Mouse (Mus musculus) limb, embryonic 11.5 days (tissue): Measurements from ENCODE around the gene Abcd1. TPM values are rescaled to one million over a fixed set of nuclear protein-coding genes. Genes with fewer than 3 reads are reported as not detected.

ENCODE experiments used
- ATAC-seq: fragments of 200-750 bp; cut with Nextera tagmentation; 2 replicates; pipeline ENCODE4 v1.8.0; 2017; ENCODE audit warnings: low read depth; ENCODE audit not compliant: insufficient number of reproducible peaks, low FRiP score, low TSS enrichment
- DNase-seq: peaks from one replicate; pipeline ENCODE4 v3.0.0-alpha.2; 2015; ENCODE audit warnings: low spot score
- H3K27ac ChIP-seq: fragments of 300-500 bp; sonication (generic); replicated peaks from 2 replicates; pipeline ENCODE4 v1.5.1; 2014; ENCODE audit warnings: low read depth, mild to moderate bottlenecking, low read length
- H3K27me3 ChIP-seq: fragments of 300-500 bp; sonication (generic); 2 replicates; pipeline ENCODE4 v1.6.1; 2014; ENCODE audit warnings: mild to moderate bottlenecking, low read length, mixed read lengths; ENCODE audit not compliant: control insufficient read depth, insufficient read depth
- H3K36me3 ChIP-seq: fragments of 300-500 bp; sonication (generic); 2 replicates; pipeline ENCODE4 v1.6.1; 2014; ENCODE audit warnings: mild to moderate bottlenecking, low read length, moderate library complexity, mixed read lengths; ENCODE audit not compliant: control insufficient read depth, insufficient read depth
- H3K4me1 ChIP-seq: fragments of 300-500 bp; sonication (generic); 2 replicates; pipeline ENCODE4 v1.6.1; 2014; ENCODE audit warnings: low read length, mixed read lengths; ENCODE audit not compliant: control insufficient read depth, insufficient read depth
- H3K4me2 ChIP-seq: fragments of 300-500 bp; sonication (generic); 2 replicates; pipeline ENCODE4 v1.6.1; 2014; ENCODE audit warnings: low read depth, mild to moderate bottlenecking, moderate library complexity; ENCODE audit not compliant: severe bottlenecking
- H3K4me3 ChIP-seq: fragments of 300-500 bp; sonication (generic); 2 replicates; pipeline ENCODE4 v1.5.1; 2014; ENCODE audit warnings: low read depth, low read length
- H3K9ac ChIP-seq: fragments of 300-500 bp; sonication (generic); 2 replicates; pipeline ENCODE4 v1.6.1; 2014; ENCODE audit warnings: mild to moderate bottlenecking, low read length
- H3K9me3 ChIP-seq: fragments of 300-500 bp; sonication (generic); 2 replicates; pipeline ENCODE4 v1.6.1; 2016; ENCODE audit warnings: low read length; ENCODE audit not compliant: control insufficient read depth
- WGBS: fragments of 180-500 bp; shearing (Covaris S2); extraction: QIAGEN DNeasy Blood & Tissue Kit; methylation state at CpG from one replicate; pipeline ENCODE4 v1.1.7; 2014; 5-methylcytosine and 5-hydroxymethylcytosine counted together
- polyA plus RNA-seq: library from polyadenylated mRNA; unstranded; fragments of >200 nt; fragmentation: Nextera tagmentation; extraction: Ambion mirVana; gene quantifications from 2 replicates; pipeline ENCODE4 v1.2.1, GENCODE M21; 2014

The Abcd1 gene
- polyA plus RNA-seq, 1 experiment from 2014 or later = 10.0 TPM

- Histone ChIP-seq H3K36me3 (no peaks in the 10 kb centered on the region), H3K4me1 (no peaks in the 10 kb centered on the region), H3K27me3 (0 out of 2 replicates have a peak, but pooled peaks cover 2% of the 10 kb centered on the region), H3K4me2 (no peak overlapping the region), H3K9me3 (no peaks in the 10 kb centered on the region), H3K27ac (no peak overlapping the region), H3K4me3 (no peak overlapping the region), H3K9ac (no peak overlapping the region)
- no peak for ATAC-seq
- 89% methylated on average over 13 of the region's 13 CpGs for WGBS
- DNase-seq = no peak
These were observed 42.4 kb downstream of the Abcd1 start for GRCm38 (mm10) chrX:73758611-73759290.

DNA sequence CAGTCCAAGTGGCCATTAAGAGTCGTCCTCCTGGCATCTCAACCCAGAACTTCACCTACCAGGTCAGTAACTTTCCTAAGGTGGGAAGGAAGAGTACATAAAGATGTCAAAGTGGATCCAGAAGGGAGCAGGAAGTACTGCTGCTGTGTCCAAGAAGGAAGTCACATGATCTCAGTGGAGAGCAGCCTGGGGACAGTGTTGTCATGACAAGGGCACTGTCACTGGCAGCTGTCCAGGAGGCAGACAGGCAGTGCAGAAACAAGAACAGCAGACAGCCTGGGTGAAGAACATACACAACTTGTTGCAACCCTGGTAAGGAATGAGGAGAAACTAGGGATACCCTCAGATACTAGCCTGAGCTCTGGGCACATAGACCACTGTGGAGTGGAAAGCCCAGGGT, 48.9 kb downstream of the Abcd1 start:
- Histone ChIP-seq H3K27ac (no peak overlapping the region), H3K4me3 (no peak overlapping the region), H3K36me3 (no peaks in the 10 kb centered on the region), H3K9me3 (no peaks in the 10 kb centered on the region), H3K9ac (no peak overlapping the region), H3K27me3 (0 out of 2 replicates have a peak, but pooled peaks cover 2% of the 10 kb centered on the region), H3K4me1 (no peaks in the 10 kb centered on the region), H3K4me2 (no peak overlapping the region)
- ATAC-seq = no peak
- no peak for DNase-seq
- WGBS = 61% methylated on average over 1 of the region's 1 CpGs

DNA sequence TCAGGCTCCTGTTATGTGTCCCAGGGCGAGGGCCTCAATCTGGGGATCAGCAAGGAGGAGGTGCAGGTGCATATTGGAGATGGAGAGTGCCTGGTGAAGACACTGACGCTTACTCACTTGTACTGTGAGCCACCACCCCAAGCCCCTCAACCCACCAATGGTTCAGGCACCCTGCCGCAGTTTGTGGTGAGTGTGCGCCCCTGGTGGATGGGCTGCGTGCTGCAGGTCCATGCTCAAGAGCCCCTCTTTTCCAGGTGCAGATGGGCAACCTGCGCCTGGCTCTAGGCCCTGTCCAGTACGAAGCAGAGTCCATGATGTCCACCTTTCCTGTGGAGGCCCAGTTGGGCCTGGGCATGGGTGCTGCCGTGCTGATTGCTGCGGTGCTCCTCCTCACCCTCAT, 50.9 kb downstream of the Abcd1 start:
- H3K36me3 ChIP-seq = no peaks in the 10 kb centered on the region
- H3K9ac ChIP-seq = no peak overlapping the region
- no peak overlapping the region for H3K4me3 ChIP-seq
- no peaks in the 10 kb centered on the region for H3K27me3 ChIP-seq
- no peaks in the 10 kb centered on the region for H3K9me3 ChIP-seq
- 55% methylated on average over 9 of the region's 9 CpGs for WGBS
- ATAC-seq = no peak
- H3K4me2 ChIP-seq = no peak overlapping the region
- DNase-seq = peak; percentile 39
- no peaks in the 10 kb centered on the region for H3K4me1 ChIP-seq
- no peak overlapping the region for H3K27ac ChIP-seq

- H3K36me3 ChIP-seq = no peaks in the 10 kb centered on the region
- no peaks in the 10 kb centered on the region for H3K27me3 ChIP-seq
- 57% methylated on average over 9 of the region's 9 CpGs for WGBS
- no peak within 1 kb of the TSS for H3K27ac ChIP-seq
- H3K4me1 ChIP-seq = no peaks in the 10 kb centered on the region
- ATAC-seq (0 out of 2 replicates have a peak, but pooled peaks have one; percentile 18), DNase-seq (no peak)
- no peak within 1 kb of the TSS for H3K9ac ChIP-seq
- H3K4me2 ChIP-seq = no peak within 1 kb of the TSS
- H3K9me3 ChIP-seq = no peaks in the 10 kb centered on the region
- no peak within 1 kb of the TSS for H3K4me3 ChIP-seq
These were observed 57.9 kb downstream of the Abcd1 start, which contains the start of gene Srpk3 for GRCm38 (mm10) chrX:73774168-73774760. TSS of gene Srpk3 (plus strand) at chrX:73774405.

DNA sequence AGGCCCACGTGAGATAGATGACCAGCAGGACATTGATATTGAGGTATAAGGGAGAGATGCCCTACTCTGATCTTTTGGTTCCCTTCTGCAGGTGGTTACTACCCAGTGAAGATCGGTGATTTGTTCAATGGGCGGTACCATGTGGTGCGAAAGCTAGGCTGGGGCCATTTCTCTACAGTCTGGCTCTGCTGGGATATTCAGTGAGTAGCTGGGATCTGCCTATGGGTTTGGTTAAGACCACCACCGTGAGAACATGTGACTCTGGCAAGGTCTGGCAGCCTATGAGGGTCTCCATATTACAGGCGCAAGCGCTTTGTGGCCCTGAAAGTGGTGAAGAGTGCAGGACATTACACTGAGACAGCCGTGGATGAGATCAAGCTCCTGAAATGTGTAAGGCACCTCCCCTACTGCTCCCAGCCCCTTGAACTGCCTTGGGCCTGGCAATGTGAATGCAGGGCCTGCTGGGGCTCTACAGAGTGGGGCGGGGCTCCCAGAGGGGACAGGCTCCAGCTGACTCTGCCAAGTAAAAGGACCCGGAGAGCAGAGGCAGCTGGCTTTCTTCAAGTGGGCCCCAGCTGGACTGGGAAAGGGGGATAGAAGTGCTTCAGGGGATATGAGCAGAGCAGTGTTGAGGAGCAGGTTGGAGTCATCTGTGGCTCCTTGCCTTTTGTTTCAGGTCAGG, 58.5 kb downstream of the Abcd1 start:
- Histone ChIP-seq H3K4me2 (no peak overlapping the region), H3K27ac (no peak overlapping the region), H3K27me3 (no peaks in the 10 kb centered on the region), H3K9ac (no peak overlapping the region), H3K4me3 (no peak overlapping the region), H3K9me3 (no peaks in the 10 kb centered on the region), H3K4me1 (no peaks in the 10 kb centered on the region), H3K36me3 (peaks cover 3% of the 10 kb centered on the region)
- no peak for DNase-seq
- WGBS = 71% methylated on average over 10 of the region's 10 CpGs
- ATAC-seq = no peak

- no peak overlapping the region for H3K4me2 ChIP-seq
- DNase-seq (no peak), ATAC-seq (no peak)
- H3K9ac ChIP-seq = no peak overlapping the region
- H3K4me1 ChIP-seq = no peaks in the 10 kb centered on the region
- no peak overlapping the region for H3K4me3 ChIP-seq
- peaks cover 9% of the 10 kb centered on the region for H3K36me3 ChIP-seq
- 0 out of 2 replicates have a peak, but pooled peaks cover 2% of the 10 kb centered on the region for H3K27me3 ChIP-seq
- no peaks in the 10 kb centered on the region for H3K9me3 ChIP-seq
- H3K27ac ChIP-seq = no peak overlapping the region
- 81% methylated on average over 3 of the region's 3 CpGs for WGBS
These were observed 65.8 kb downstream of the Abcd1 start for GRCm38 (mm10) chrX:73782227-73782626.

DNA sequence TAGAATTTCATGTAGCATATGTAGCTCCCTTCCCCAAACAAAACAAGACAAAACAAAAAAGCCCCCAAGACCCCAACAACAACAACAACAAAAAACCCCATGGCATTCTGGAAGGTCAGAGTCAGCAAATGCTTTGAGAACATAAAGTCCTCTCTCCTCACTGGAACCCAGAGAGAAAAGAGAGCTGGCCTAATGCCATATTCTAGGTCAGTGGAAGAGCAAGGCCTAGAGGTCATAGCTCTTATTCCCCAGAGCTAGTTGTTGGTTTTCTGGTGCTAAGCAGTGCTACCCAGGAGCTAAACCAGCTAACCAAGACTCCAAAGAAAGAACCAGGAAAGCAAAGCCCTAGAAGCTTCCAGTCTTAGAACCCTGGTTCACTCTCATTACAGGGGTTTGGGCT, 69.3 kb downstream of the Abcd1 start:
- H3K27ac ChIP-seq = no peak overlapping the region
- DNase-seq (no peak), ATAC-seq (no peak)
- H3K9me3 ChIP-seq = no peaks in the 10 kb centered on the region
- peak overlapping the region; percentile 54 for H3K4me3 ChIP-seq
- peaks cover 2% of the 10 kb centered on the region for H3K36me3 ChIP-seq
- 0 out of 2 replicates have a peak, but pooled peaks cover 2% of the 10 kb centered on the region for H3K27me3 ChIP-seq
- H3K4me2 ChIP-seq = peak overlapping the region; percentile 43
- H3K4me1 ChIP-seq = no peaks in the 10 kb centered on the region
- H3K9ac ChIP-seq = peak overlapping the region; percentile 66; the same call in 1 of the 2 replicates

GRCm38 (mm10) chrX:73786364-73787224, 70.2 kb downstream of the Abcd1 start, which contains the start of the genes Idh3g and Ssr4:
TSS of gene Idh3g (minus strand) at chrX:73786897.
TSS of gene Ssr4 (plus strand) at chrX:73787028.
- H3K36me3 ChIP-seq = no peaks in the 10 kb centered on the region; the same call in 1 of the 2 replicates
- 16% methylated on average over 52 of the region's 52 CpGs for WGBS
- no peaks in the 10 kb centered on the region for H3K4me1 ChIP-seq
- H3K4me2 ChIP-seq = peak within 1 kb of the TSS; percentile 61
- peak within 1 kb of the TSS; percentile 54 for H3K4me3 ChIP-seq
- H3K27ac ChIP-seq = peak within 1 kb of the TSS; percentile 59
- ATAC-seq (peak; percentile 95), DNase-seq (peak; percentile 94)
- H3K9ac ChIP-seq = peak within 1 kb of the TSS; percentile 66
- H3K9me3 ChIP-seq = no peaks in the 10 kb centered on the region
- 0 out of 2 replicates have a peak, but pooled peaks cover 2% of the 10 kb centered on the region for H3K27me3 ChIP-seq
